Mouse (Mus musculus): ENCODE measurements around the gene Meis2. TPM values are rescaled to one million over a fixed set of nuclear protein-coding genes. Genes with fewer than 3 reads are reported as not detected.

Meis2 gene
- total RNA-seq, 4 experiments from 2014 or later: 0.56 to 1.9 (median 1.00) TPM

- DNase-seq (ENCODE audit: low spot score in 2 of 2): no peak
Measured at GRCm38 (mm10) chr2:116068461-116068860, 2.8 kb upstream of the Meis2 start.

- DNase-seq (ENCODE audit: low spot score in 2 of 2): no peak
Measured at GRCm38 (mm10) chr2:116067711-116068110, 2.1 kb upstream of the Meis2 start.

GRCm38 (mm10) chr2:116067065-116067497 is 1.4 kb upstream of the Meis2 start:
- peak in 1 of 2 experiments; percentile 54 for DNase-seq (ENCODE audit: low spot score in 2 of 2)

GRCm38 (mm10) chr2:116066057-116066941 is 660 bp upstream of the Meis2 start:
- peak in 1 of 2 experiments; percentile 22 for DNase-seq (ENCODE audit: low spot score in 2 of 2)

DNA sequence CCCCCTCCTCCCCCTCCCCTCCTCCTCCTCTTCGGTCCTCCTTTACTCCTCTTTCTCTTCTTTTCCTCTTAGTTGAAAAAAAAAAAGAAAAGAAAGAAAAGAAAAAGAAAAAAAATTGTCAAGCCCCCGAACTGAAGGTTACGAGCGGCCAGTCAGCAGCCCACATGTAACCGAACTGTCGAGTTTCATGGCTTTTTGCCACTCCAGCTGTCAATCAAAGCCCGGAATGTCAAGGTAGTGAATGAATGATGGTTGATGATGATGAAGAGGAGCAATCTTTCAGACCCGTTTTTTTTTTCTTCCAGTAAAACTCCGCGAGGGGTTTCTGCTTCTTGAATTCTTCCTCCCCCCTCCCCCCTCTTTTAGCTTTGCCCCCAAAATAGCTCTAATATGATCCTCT is 582 bp downstream of the Meis2 start:
- DNase-seq (ENCODE audit: low spot score in 2 of 2): no peak

- no peak for DNase-seq (ENCODE audit: low spot score in 2 of 2)
Measured at GRCm38 (mm10) chr2:116064521-116064920, 1.1 kb downstream of the Meis2 start.

GRCm38 (mm10) chr2:116063819-116064293 is 1.8 kb downstream of the Meis2 start:
- no peak for DNase-seq (ENCODE audit: low spot score in 2 of 2)

DNA sequence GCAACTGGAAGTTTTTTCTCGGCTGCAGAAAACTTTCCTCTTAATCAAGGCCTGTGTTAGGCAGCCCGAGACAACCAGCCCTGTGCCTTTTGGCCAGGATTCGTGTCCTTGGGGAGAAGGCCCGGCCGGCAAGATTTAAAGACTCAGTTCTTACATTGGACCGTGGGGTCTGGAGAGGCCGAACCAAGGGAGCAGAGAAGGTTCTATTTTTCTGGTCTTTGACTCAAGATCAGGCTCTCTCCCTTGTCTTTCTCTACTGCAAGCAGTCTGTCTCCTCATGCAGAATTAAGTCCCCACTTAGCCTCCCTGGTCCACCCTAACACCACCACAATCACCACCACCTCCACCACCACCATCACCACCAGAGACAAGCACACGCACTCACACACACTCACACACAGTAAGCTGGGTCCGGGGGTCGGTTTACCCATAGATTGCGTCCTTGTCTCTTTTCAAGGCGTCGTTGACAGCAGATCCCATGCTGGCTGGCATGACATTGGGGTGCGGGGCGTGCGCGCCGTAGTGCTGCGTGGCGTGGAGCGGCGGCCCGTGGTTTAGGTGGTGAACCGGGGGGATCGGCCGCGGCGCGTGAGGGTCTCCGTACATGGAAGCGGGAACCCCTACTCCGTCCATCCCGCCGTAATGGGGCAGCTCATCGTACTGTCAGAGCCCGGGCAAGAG is 2.7 kb downstream of the Meis2 start:
- peak in 1 of 2 experiments; percentile 29 for DNase-seq (ENCODE audit: low spot score in 2 of 2)

GRCm38 (mm10) chr2:116062251-116062651 is 3.4 kb downstream of the Meis2 start:
- no peak for DNase-seq (ENCODE audit: low spot score in 2 of 2)

DNA sequence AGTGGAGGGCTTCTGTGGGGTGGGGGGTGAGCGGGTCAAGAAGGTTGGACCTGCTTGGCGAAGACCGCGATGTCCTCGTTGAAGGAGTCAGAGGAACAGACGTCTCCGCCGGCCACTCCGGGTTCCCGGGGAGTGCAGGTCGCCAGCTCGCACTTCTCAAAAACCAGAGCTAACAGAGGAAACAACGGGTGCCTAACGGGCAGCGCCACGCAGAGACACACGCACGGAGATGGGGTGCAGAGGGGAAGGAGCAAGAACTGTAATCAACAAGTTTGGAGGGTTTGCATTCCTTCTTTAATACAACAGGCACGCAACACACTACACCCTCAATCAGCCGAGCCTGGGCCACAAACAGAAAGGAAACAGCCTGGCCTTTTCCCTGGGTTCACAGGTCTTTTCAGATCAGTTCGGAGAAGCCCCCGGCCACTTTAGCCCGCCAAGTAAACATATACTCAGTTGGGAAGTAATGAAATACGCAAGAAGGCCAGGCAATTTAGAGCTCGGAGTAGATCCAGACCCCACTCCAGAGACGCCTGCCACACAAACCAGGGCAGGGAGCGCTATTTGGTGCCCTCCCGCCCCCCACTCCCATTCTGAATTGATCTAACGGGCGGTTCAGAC is 4.1 kb downstream of the Meis2 start:
- no peak for DNase-seq (ENCODE audit: low spot score in 2 of 2)

- DNase-seq (ENCODE audit: low spot score in 2 of 2): no peak
Measured at GRCm38 (mm10) chr2:116060701-116061400, 4.8 kb downstream of the Meis2 start.

GRCm38 (mm10) chr2:116060210-116060609 is 5.4 kb downstream of the Meis2 start:
- no peak for DNase-seq (ENCODE audit: low spot score in 2 of 2)

DNA sequence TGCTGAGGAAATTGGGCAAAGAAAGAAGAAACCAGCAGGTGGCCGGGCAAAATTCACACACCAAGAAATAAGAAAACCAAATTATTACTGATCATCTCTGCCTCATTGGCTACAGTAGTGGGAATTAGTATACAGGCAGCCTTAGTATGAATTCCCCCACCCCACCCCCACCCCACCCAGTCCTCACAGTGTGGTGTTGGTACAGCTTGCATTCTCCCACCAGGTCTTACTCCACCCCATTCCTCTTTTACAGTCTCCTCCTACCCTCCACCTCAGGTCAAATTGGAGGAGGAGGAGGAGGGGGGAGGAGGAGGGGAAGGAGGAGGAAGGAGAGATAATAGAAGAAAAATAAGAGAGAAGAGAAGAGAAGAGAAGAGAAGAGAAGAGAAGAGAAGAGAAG is 6.0 kb downstream of the Meis2 start:
- DNase-seq (ENCODE audit: low spot score in 2 of 2): no peak

DNA sequence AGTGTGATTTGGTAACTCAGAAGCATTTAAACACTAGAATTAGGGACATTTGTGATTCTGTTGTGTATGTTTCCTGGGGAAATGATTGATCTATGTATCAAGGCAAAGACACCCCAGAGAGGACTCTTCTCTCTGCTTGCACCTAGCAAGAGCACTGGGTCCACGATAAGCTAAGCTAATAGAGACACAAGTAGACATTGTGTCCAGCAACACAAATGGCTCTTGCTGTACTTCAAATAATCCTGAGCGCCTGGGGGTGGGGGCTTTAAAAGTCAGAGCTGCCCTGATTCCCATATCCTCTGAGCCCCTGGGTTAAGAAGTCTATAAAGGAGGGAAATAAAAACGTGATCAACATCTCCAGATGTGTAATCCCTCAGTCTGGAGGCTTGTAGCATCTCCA is 6.6 kb downstream of the Meis2 start:
- DNase-seq (ENCODE audit: low spot score in 2 of 2): no peak

DNA sequence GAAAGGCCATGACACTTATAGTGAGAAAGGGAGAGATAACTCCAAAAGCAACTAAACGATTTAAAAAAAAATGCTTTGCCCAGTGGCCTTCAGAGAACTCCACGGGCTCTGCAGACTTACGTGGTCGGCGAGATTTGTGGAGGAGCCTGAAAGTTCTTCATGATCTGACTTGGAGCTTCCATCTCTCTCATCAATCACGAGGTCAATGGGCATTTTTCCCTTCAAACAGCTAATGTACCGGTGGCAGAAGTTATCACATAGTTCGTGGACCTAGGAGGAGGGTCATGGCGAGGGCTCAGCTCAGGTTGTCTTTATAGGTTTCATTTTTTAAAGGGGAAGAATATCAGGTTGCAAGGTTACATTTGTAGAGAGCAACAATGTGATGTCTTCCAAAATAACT is 7.1 kb downstream of the Meis2 start:
- DNase-seq (ENCODE audit: low spot score in 2 of 2): no peak

DNA sequence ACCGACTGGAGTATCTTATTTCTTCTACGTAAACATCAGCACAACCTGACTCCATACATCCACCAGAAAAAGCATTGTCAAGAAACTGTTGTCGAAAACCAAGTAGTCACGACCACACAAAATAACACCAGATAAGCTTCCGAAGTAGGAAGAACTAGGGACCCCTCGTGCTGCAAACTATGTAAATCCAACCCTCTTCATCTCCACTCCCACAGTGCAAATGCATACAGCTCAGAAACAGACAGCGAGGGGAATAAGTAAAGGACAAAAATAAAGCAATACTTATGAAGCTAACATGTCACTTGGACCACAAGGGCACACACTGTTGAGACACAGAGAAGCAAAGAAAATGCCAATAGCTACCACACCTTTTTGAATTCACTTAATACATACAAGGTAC is 8.8 kb downstream of the Meis2 start:
- no peak for DNase-seq (ENCODE audit: low spot score in 2 of 2)

GRCm38 (mm10) chr2:116055686-116056620 is 9.7 kb downstream of the Meis2 start:
- DNase-seq (ENCODE audit: low spot score in 2 of 2): no peak

- DNase-seq (ENCODE audit: low spot score in 2 of 2): no peak
Measured at GRCm38 (mm10) chr2:116053931-116054330, 11.7 kb downstream of the Meis2 start.

DNA sequence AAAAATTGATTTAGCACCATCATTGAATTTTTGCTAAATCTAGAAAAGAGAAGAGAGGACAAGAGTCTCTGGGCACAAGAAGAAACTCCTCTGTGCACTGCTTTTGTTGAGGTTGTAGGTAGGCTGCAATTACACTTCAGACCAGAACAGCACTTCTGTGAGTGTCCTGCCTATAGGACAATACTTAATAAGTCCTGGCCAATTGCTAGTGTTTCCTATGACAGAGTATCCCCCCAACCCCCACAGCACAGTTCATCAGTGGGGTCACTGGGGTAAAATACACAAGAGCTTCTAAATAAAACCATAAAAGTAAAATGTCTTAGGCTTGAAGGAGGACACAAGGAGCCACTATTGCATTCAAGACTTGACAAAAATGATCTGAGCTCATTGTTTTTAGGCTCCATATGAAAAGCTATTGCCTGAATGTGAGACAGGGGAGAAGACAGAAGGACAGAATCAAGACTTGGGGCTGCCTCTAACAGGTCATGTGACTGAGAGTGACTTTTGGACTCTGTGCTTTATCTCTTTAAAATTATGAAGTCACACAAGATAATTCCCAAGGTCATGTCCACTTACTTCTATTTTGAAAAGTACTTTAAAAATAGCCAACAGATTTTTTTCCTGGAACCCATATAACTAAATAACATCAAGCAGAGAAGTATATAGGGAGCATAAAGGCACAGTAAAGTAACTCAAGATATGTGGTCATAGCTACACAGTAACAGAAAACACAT is 12.8 kb downstream of the Meis2 start:
- no peak for DNase-seq (ENCODE audit: low spot score in 2 of 2)

Data from gastrocnemius, adult 8-10 months (tissue).